Mouse (Mus musculus) megakaryocyte progenitor cell, adult 5-6 weeks (primary cell): Measurements from ENCODE around the gene A730015C16Rik. TPM values are rescaled to one million over a fixed set of nuclear protein-coding genes. Genes with fewer than 3 reads are reported as not detected.

ENCODE experiments used
- ATAC-seq: replicated peaks from 2 replicates; pipeline ENCODE4 v1.8.0; 2016; ENCODE audit warnings: mild to moderate bottlenecking, moderate TSS enrichment, inconsistent platforms; ENCODE audit not compliant: poor library complexity
- total RNA-seq, 2 experiments: library from RNA; stranded (forward) in 1 of 2; stranded (reverse) in 1 of 2; fragments of 157-497, 149-512 nt in 1 of 2; fragments of 200-1000 nt in 1 of 2; gene quantifications; 2 replicates each; pipeline versions ENCODE4 v1.2.3 to v1.2.4; 2015 to 2017

A730015C16Rik gene
- total RNA-seq, 2 experiments from 2014 or later: 0.22 to 0.71 TPM

- peak; percentile 88 for ATAC-seq
Measured at GRCm38 (mm10) chr4:108832916-108833827, 15.2 kb downstream of the A730015C16Rik start, which contains the start of gene Btf3l4. Gene Btf3l4, minus strand, starts transcription at chr4:108833614.

- ATAC-seq: no peak
Measured at GRCm38 (mm10) chr4:108830698-108831097, 17.7 kb downstream of the A730015C16Rik start.

- no peak for ATAC-seq
Measured at GRCm38 (mm10) chr4:108826643-108827042, 21.8 kb downstream of the A730015C16Rik start.

- no peak for ATAC-seq
Measured at GRCm38 (mm10) chr4:108826096-108826495, 22.3 kb downstream of the A730015C16Rik start.

GRCm38 (mm10) chr4:108825677-108826076 lies 22.7 kb downstream of the A730015C16Rik start:
- no peak for ATAC-seq

GRCm38 (mm10) chr4:108811550-108811949 lies 36.9 kb downstream of the A730015C16Rik start:
- ATAC-seq: no peak

GRCm38 (mm10) chr4:108811142-108811541 lies 37.3 kb downstream of the A730015C16Rik start:
- no peak for ATAC-seq

- ATAC-seq: no peak
Measured at GRCm38 (mm10) chr4:108803535-108803934, 44.9 kb downstream of the A730015C16Rik start.

GRCm38 (mm10) chr4:108798083-108798830 lies 50.2 kb downstream of the A730015C16Rik start:
- peak; percentile 94 for ATAC-seq

Other genes with a start within 250 kb of the A730015C16Rik start
- 16.8 and 18.6 TPM in 2 replicates for gene Cc2d1b, start 228.7 kb downstream of the A730015C16Rik start, total RNA-seq (2015)
- gene Cc2d1b, start 228.7 kb downstream of the A730015C16Rik start, total RNA-seq (2017): 28.3 and 44.0 TPM in 2 replicates
- gene 3110021N24Rik, start 129.0 kb downstream of the A730015C16Rik start, total RNA-seq (2015): not detected in 2 replicates
- gene 3110021N24Rik, start 129.0 kb downstream of the A730015C16Rik start, total RNA-seq (2017): not detected in 2 replicates
- 0.15 and 0.90 TPM in 2 replicates for gene Zfyve9, start 67.8 kb downstream of the A730015C16Rik start, total RNA-seq (2015)
- gene Zfyve9, start 67.8 kb downstream of the A730015C16Rik start, total RNA-seq (2017): 0.33 and 0.41 TPM in 2 replicates
- gene Btf3l4, start 15.0 kb downstream of the A730015C16Rik start, total RNA-seq (2015): 92.8 and 111 TPM in 2 replicates
- 68.1 and 77.3 TPM in 2 replicates for gene Btf3l4, start 15.0 kb downstream of the A730015C16Rik start, total RNA-seq (2017)
- gene Txndc12, start 14.0 kb downstream of the A730015C16Rik start, total RNA-seq (2015): 74.7 and 75.3 TPM in 2 replicates
- 87.4 and 88.7 TPM in 2 replicates for gene Txndc12, start 14.0 kb downstream of the A730015C16Rik start, total RNA-seq (2017)
- 43.7 and 55.5 TPM in 2 replicates for gene Kti12, start 834 bp downstream of the A730015C16Rik start, total RNA-seq (2015)
- gene Kti12, start 834 bp downstream of the A730015C16Rik start, total RNA-seq (2017): 28.8 and 29.2 TPM in 2 replicates
- 0.30 TPM in 1 of 2 replicates, not detected in the other for gene Rab3b, start 30.4 kb upstream of the A730015C16Rik start, total RNA-seq (2015)
- gene Rab3b, start 30.4 kb upstream of the A730015C16Rik start, total RNA-seq (2017): not detected in 2 replicates
- gene Nrd1, start 152.0 kb upstream of the A730015C16Rik start, total RNA-seq (2015): 122 and 166 TPM in 2 replicates
- 98.6 and 103 TPM in 2 replicates for gene Nrd1, start 152.0 kb upstream of the A730015C16Rik start, total RNA-seq (2017)